Mouse (Mus musculus): ENCODE measurements around the gene Padi4. TPM values are rescaled to one million over a fixed set of nuclear protein-coding genes. Genes with fewer than 3 reads are reported as not detected.

Gene Padi4
- polyA plus RNA-seq, 1 experiment from 2014 or later, result 0.27 TPM

- Histone ChIP-seq H3K4me3 (ENCODE audit: low read depth, low read length) (no peak overlapping the region), H3K4me1 (ENCODE audit: control insufficient read depth, insufficient read depth, low read length) (no peaks in the 10 kb centered on the region), H3K27me3 (ENCODE audit: control insufficient read depth, insufficient read depth, low read length) (no peaks in the 10 kb centered on the region), H3K36me3 (ENCODE audit: control insufficient read depth, insufficient read depth, low read length) (no peaks in the 10 kb centered on the region), H3K4me2 (no peak overlapping the region), H3K9ac (ENCODE audit: low read length) (no peak overlapping the region), H3K27ac (ENCODE audit: low read depth, low read length) (no peak overlapping the region), H3K9me3 (ENCODE audit: control insufficient read depth, low read length) (no peaks in the 10 kb centered on the region)
- 89% methylated on average over 14 of the region's 14 CpGs for WGBS
- DNase-seq (ENCODE audit: low spot score, missing footprints) (peak; percentile 56), ATAC-seq (ENCODE audit: low FRiP score) (no peak)
These were observed 6.5 kb upstream of the Padi4 start for GRCm38 (mm10) chr4:140780507-140780906.

- peak; percentile 83 for DNase-seq (ENCODE audit: low spot score, missing footprints)
- WGBS, result 66% methylated on average over 19 of the region's 19 CpGs
- no peak overlapping the region for H3K9ac ChIP-seq (ENCODE audit: low read length)
- peak; percentile 38; the same call in 1 of the 2 replicates for ATAC-seq (ENCODE audit: low FRiP score)
- no peak overlapping the region for H3K4me2 ChIP-seq
- no peak overlapping the region for H3K27ac ChIP-seq (ENCODE audit: low read depth, low read length)
- no peaks in the 10 kb centered on the region for H3K27me3 ChIP-seq (ENCODE audit: control insufficient read depth, insufficient read depth, low read length)
- H3K36me3 ChIP-seq (ENCODE audit: control insufficient read depth, insufficient read depth, low read length), result no peaks in the 10 kb centered on the region
- H3K9me3 ChIP-seq (ENCODE audit: control insufficient read depth, low read length), result no peaks in the 10 kb centered on the region
- no peaks in the 10 kb centered on the region for H3K4me1 ChIP-seq (ENCODE audit: control insufficient read depth, insufficient read depth, low read length)
- no peak overlapping the region for H3K4me3 ChIP-seq (ENCODE audit: low read depth, low read length)
These were observed 5.9 kb upstream of the Padi4 start for GRCm38 (mm10) chr4:140779803-140780397.

- Histone ChIP-seq H3K9ac (ENCODE audit: low read length) (no peak overlapping the region), H3K27ac (ENCODE audit: low read depth, low read length) (no peak overlapping the region), H3K4me3 (ENCODE audit: low read depth, low read length) (no peak overlapping the region), H3K4me1 (ENCODE audit: control insufficient read depth, insufficient read depth, low read length) (no peaks in the 10 kb centered on the region), H3K9me3 (ENCODE audit: control insufficient read depth, low read length) (no peaks in the 10 kb centered on the region), H3K4me2 (no peak overlapping the region), H3K36me3 (ENCODE audit: control insufficient read depth, insufficient read depth, low read length) (no peaks in the 10 kb centered on the region), H3K27me3 (ENCODE audit: control insufficient read depth, insufficient read depth, low read length) (no peaks in the 10 kb centered on the region)
- 80% methylated on average over 13 of the region's 13 CpGs for WGBS
- DNase-seq (ENCODE audit: low spot score, missing footprints) (peak; percentile 41), ATAC-seq (ENCODE audit: low FRiP score) (no peak)
These were observed 2.6 kb upstream of the Padi4 start for GRCm38 (mm10) chr4:140776623-140777022.

- ATAC-seq (ENCODE audit: low FRiP score) (no peak), DNase-seq (ENCODE audit: low spot score, missing footprints) (no peak)
- no peaks in the 10 kb centered on the region for H3K9me3 ChIP-seq (ENCODE audit: control insufficient read depth, low read length)
- no peak overlapping the region for H3K4me3 ChIP-seq (ENCODE audit: low read depth, low read length)
- H3K9ac ChIP-seq (ENCODE audit: low read length), result no peak overlapping the region
- H3K27ac ChIP-seq (ENCODE audit: low read depth, low read length), result no peak overlapping the region
- no peaks in the 10 kb centered on the region for H3K4me1 ChIP-seq (ENCODE audit: control insufficient read depth, insufficient read depth, low read length)
- WGBS, result 88% methylated on average over 10 of the region's 10 CpGs
- H3K4me2 ChIP-seq, result no peak overlapping the region
- no peaks in the 10 kb centered on the region for H3K27me3 ChIP-seq (ENCODE audit: control insufficient read depth, insufficient read depth, low read length)
- no peaks in the 10 kb centered on the region for H3K36me3 ChIP-seq (ENCODE audit: control insufficient read depth, insufficient read depth, low read length)
These were observed 1.8 kb upstream of the Padi4 start for GRCm38 (mm10) chr4:140775876-140776275.

GRCm38 (mm10) chr4:140774893-140775292 lies 857 bp upstream of the Padi4 start:
- WGBS, result 86% methylated on average over 9 of the region's 9 CpGs
- H3K4me2 ChIP-seq, result no peak overlapping the region

GRCm38 (mm10) chr4:140771091-140771490 lies 2.9 kb downstream of the Padi4 start:
- WGBS, result 70% methylated on average over 4 of the region's 4 CpGs
- Histone ChIP-seq H3K9ac (ENCODE audit: low read length) (no peak overlapping the region), H3K4me1 (ENCODE audit: control insufficient read depth, insufficient read depth, low read length) (no peaks in the 10 kb centered on the region; the same call in 1 of the 2 replicates), H3K27ac (ENCODE audit: low read depth, low read length) (no peak overlapping the region), H3K4me2 (no peak overlapping the region), H3K4me3 (ENCODE audit: low read depth, low read length) (no peak overlapping the region), H3K27me3 (ENCODE audit: control insufficient read depth, insufficient read depth, low read length) (no peaks in the 10 kb centered on the region), H3K9me3 (ENCODE audit: control insufficient read depth, low read length) (no peaks in the 10 kb centered on the region), H3K36me3 (ENCODE audit: control insufficient read depth, insufficient read depth, low read length) (no peaks in the 10 kb centered on the region)
- no peak for ATAC-seq (ENCODE audit: low FRiP score)
- no peak for DNase-seq (ENCODE audit: low spot score, missing footprints)

More at GRCm38 (mm10) chr4:140774893-140775292, 857 bp upstream of the Padi4 start:
- DNase-seq (ENCODE audit: low spot score, missing footprints), result peak; percentile 66
- Histone ChIP-seq H3K9me3 (ENCODE audit: control insufficient read depth, low read length) (no peaks in the 10 kb centered on the region), H3K4me3 (ENCODE audit: low read depth, low read length) (no peak overlapping the region), H3K9ac (ENCODE audit: low read length) (no peak overlapping the region), H3K27me3 (ENCODE audit: control insufficient read depth, insufficient read depth, low read length) (no peaks in the 10 kb centered on the region), H3K4me1 (ENCODE audit: control insufficient read depth, insufficient read depth, low read length) (no peaks in the 10 kb centered on the region; the same call in 1 of the 2 replicates), H3K36me3 (ENCODE audit: control insufficient read depth, insufficient read depth, low read length) (no peaks in the 10 kb centered on the region), H3K27ac (ENCODE audit: low read depth, low read length) (no peak overlapping the region)
- no peak for ATAC-seq (ENCODE audit: low FRiP score)

GRCm38 (mm10) chr4:140770433-140770832 lies 3.6 kb downstream of the Padi4 start:
- Histone ChIP-seq H3K4me3 (ENCODE audit: low read depth, low read length) (no peak overlapping the region), H3K4me2 (peak overlapping the region; percentile 23; the same call in 1 of the 2 replicates), H3K27ac (ENCODE audit: low read depth, low read length) (no peak overlapping the region), H3K27me3 (ENCODE audit: control insufficient read depth, insufficient read depth, low read length) (no peaks in the 10 kb centered on the region), H3K36me3 (ENCODE audit: control insufficient read depth, insufficient read depth, low read length) (no peaks in the 10 kb centered on the region), H3K9me3 (ENCODE audit: control insufficient read depth, low read length) (no peaks in the 10 kb centered on the region), H3K9ac (ENCODE audit: low read length) (peak overlapping the region; percentile 36), H3K4me1 (ENCODE audit: control insufficient read depth, insufficient read depth, low read length) (no peaks in the 10 kb centered on the region; the same call in 1 of the 2 replicates)
- 13% methylated on average over 13 of the region's 13 CpGs for WGBS
- ATAC-seq (ENCODE audit: low FRiP score) (no peak), DNase-seq (ENCODE audit: low spot score, missing footprints) (no peak)

- ATAC-seq (ENCODE audit: low FRiP score) (no peak), DNase-seq (ENCODE audit: low spot score, missing footprints) (no peak)
- no peak overlapping the region for H3K9ac ChIP-seq (ENCODE audit: low read length)
- H3K27me3 ChIP-seq (ENCODE audit: control insufficient read depth, insufficient read depth, low read length), result no peaks in the 10 kb centered on the region
- H3K4me1 ChIP-seq (ENCODE audit: control insufficient read depth, insufficient read depth, low read length), result no peaks in the 10 kb centered on the region; the same call in 1 of the 2 replicates
- no peak overlapping the region for H3K4me2 ChIP-seq
- H3K36me3 ChIP-seq (ENCODE audit: control insufficient read depth, insufficient read depth, low read length), result no peaks in the 10 kb centered on the region
- H3K27ac ChIP-seq (ENCODE audit: low read depth, low read length), result no peak overlapping the region
- no peaks in the 10 kb centered on the region for H3K9me3 ChIP-seq (ENCODE audit: control insufficient read depth, low read length)
- 78% methylated on average over 5 of the region's 5 CpGs for WGBS
- no peak overlapping the region for H3K4me3 ChIP-seq (ENCODE audit: low read depth, low read length)
These were observed 5.1 kb downstream of the Padi4 start for GRCm38 (mm10) chr4:140768973-140769372.

GRCm38 (mm10) chr4:140765936-140766335 lies 8.1 kb downstream of the Padi4 start:
- H3K9ac ChIP-seq (ENCODE audit: low read length), result no peak overlapping the region
- no peak overlapping the region for H3K27ac ChIP-seq (ENCODE audit: low read depth, low read length)
- H3K9me3 ChIP-seq (ENCODE audit: control insufficient read depth, low read length), result no peaks in the 10 kb centered on the region
- ATAC-seq (ENCODE audit: low FRiP score), result no peak
- no peak overlapping the region for H3K4me3 ChIP-seq (ENCODE audit: low read depth, low read length)
- H3K4me1 ChIP-seq (ENCODE audit: control insufficient read depth, insufficient read depth, low read length), result no peaks in the 10 kb centered on the region; the same call in 1 of the 2 replicates
- no peaks in the 10 kb centered on the region for H3K36me3 ChIP-seq (ENCODE audit: control insufficient read depth, insufficient read depth, low read length)
- H3K27me3 ChIP-seq (ENCODE audit: control insufficient read depth, insufficient read depth, low read length), result no peaks in the 10 kb centered on the region
- 89% methylated on average over 3 of the region's 3 CpGs for WGBS
- no peak overlapping the region for H3K4me2 ChIP-seq
- no peak for DNase-seq (ENCODE audit: low spot score, missing footprints)

Data from midbrain, embryonic 11.5 days (tissue).